Mouse (Mus musculus) heart, adult 18-20 months (tissue): ENCODE measurements at regions not wholly inside any gene's neighbourhood (a gene's known extent, or its start where the extent isn't known, plus 50 kb on each side); places are given as distances from the start of the nearest gene placed in this dataset.

Experiments used
- DNase-seq, 2 experiments: peaks; one replicate each; pipeline ENCODE4 v3.0.0; 2021 to 2022; ENCODE audit warnings: mixed read lengths in 1 of 2

DNA sequence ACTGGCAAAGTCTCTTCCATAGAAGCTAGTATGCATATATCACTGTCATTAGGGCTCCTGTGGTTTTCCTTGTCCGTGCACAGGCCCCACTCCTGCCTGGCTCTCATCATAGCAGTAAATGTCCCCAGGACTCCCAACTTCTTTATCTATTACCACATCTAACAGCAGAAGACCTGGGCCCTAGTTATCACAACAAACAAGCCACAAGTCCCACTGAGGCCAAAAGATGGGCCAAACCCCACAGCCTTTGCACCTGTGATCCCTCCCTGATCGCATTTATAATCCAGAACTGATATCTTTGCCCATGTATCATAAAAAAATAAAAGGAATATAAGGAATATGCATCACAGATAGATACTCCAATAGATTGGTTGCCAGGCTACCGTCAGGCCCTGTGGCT, 201.6 kb upstream of the Hnrnpa3 start:
- no peak for DNase-seq

DNA sequence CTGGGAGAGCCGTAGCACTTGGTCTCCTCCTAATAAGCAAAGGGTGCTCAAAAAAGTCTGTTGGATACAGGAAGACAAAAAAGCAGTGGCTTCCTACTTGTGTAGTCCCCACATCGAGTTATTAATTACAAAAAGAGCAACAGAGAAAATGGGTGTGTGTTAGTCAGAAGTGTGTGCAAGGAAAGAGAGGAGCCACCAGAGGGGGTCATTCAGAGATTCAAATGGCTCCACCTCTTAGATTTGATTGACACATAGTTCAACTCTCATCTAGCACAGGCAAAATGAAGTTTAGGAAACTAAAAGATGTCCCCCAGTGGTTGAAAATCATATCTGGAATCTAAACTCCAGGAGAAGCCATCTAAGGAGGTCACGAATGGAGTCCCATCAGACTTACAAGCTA, 200.2 kb upstream of the Hnrnpa3 start:
- DNase-seq = no peak

DNA sequence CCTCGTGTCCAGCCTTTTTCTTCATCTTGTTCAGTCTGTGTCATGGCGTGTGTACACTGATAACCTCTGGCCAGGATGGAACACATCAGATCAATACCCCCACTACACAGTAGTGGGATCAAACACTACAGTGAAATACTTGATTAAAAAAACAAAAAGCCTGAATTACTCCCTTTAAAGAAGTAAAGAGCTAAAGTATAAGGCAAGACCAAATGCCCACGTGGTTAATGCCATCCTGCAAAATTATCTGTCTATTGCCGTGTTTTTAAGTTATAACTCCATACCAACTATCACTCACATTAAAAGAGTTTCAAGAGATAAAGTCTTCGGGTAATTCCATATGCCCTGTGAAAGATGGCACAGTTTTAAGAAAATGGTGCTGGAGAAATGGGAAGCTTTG, 198.6 kb upstream of the Hnrnpa3 start:
- DNase-seq = no peak

DNA sequence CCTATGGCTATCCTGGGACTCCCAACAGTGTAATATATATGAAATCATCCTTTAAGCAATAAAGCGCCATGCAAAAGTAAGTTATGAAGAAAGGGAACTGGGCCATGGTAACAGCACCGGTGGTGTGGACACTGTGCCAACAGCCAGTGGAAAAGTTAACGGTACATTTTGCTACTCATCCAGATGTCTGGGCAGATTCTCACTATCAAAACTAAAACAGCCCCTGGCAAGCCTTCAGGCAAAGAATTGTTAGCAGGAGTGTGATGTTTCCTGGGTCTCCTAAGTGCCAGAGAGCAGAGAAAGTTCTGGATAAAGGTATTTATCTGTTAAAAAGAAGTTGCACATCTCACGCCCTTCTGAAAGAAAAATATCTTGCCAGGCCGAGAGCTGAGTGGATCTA, 198.0 kb upstream of the Hnrnpa3 start:
- DNase-seq = no peak

DNA sequence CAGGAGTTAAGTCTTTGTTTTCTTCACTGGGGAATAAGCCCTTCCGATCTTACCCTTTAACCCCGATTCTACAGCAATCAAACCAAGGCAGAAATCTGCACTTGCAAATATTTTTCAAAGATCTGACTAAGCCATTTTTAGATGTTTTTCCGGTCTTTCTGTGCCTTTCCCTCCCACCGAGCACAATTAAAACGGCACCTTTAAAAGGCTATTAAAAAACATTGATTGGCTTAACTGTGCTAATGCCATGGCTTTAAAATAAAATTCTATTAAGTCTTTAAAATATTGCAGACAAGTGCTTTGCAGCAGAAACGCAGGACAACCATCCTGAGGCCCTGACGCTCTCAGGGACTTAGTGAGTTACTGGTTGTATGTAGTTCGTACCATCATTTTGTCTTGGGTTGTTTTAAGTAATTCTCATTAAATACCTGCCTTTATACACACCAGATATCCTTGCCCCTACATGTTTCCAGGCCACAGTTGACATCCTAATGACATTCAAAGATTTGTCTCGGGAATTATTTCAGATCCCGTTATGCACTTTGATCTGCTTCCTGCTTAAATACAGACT, 197.6 kb upstream of the Hnrnpa3 start:
- no peak for DNase-seq

DNA sequence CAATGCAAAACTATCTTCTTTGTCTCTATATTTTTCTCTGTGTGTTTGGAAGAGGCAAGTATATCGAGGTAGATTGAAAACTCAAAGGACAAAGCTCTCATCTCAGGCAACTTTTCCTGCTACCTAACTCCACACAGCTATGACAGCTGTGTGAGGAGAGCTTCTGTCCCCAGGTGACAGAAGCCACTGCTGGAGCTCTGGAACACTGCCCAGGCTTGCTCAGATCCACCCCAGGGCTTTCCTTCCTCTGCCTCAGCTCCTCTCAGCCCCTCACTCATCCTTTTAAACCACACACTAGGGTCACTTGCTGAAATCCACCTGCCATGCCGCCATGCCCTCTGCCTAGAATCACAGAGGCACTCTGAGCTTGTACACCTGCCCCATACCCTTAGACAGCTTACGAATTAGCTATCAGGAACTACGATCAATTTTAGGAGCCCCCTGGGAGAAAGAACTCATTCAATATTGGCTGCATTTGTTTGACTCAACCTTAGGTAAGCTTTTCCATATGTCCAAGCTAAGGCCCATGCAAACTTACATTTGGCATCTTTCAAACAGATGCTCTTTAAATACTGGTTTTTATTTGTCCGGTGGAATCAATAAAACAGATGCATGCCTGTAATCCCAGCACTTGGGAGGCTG, 196.9 kb upstream of the Hnrnpa3 start:
- no peak for DNase-seq

DNA sequence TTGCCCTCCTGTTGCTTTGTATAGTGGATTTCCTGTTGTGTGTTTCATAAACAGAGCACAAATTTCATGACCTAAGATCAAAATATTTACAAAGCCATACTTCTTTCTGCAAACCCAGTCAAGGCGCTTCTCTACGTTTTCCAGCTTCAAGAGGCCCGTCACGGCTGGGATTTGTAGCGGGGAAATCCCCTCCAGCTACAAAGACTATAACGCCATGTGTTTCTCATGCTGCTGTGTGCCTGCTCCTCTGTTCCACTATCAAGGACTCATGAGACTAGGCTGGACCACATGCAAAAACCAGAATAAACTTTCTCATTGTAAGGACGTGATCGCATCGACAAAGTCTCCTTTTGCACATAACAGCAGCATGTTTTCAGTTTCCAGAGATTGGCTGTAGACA, 196.0 kb upstream of the Hnrnpa3 start:
- no peak for DNase-seq

DNA sequence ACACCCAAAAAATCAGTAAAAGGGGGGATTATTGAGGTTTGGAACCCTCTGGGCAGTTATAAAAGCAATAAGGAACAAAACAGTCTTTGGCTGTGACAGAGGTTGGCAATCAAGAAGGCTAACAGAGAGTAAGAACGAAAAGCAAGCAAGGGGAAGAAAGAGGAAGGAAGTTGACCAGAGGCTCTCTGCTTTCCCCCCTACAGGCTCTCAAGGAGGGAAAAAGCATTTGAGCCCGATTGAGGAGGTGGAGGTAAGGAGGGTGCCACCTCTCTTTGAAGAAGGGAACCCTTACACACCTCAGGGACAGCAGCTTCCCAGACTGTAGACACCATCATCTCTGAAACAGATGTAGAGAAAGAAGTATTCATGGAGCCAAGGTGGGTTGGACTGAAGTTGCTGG, 194.6 kb upstream of the Hnrnpa3 start:
- no peak for DNase-seq

DNA sequence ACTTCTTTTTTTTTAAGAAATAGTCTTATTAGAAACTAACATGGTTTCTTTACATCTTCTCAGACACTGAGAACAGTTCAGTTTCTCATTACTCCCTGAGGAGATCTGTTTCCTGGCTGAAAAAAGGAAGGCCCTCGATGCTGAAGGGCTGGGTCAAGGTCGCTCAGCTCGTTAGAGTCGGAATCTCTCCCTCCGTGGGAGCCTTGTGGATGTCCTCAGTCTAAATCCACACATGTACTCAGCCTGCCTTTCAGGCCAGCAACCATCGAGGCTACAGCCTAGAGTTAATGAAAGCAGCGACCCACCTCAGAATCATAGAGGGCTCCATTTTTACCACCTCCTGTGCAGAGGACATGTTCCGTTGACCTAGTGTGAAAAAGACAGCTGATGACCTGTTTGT, 190.2 kb upstream of the Hnrnpa3 start:
- peak in 1 of 2 experiments; percentile 14 for DNase-seq

DNA sequence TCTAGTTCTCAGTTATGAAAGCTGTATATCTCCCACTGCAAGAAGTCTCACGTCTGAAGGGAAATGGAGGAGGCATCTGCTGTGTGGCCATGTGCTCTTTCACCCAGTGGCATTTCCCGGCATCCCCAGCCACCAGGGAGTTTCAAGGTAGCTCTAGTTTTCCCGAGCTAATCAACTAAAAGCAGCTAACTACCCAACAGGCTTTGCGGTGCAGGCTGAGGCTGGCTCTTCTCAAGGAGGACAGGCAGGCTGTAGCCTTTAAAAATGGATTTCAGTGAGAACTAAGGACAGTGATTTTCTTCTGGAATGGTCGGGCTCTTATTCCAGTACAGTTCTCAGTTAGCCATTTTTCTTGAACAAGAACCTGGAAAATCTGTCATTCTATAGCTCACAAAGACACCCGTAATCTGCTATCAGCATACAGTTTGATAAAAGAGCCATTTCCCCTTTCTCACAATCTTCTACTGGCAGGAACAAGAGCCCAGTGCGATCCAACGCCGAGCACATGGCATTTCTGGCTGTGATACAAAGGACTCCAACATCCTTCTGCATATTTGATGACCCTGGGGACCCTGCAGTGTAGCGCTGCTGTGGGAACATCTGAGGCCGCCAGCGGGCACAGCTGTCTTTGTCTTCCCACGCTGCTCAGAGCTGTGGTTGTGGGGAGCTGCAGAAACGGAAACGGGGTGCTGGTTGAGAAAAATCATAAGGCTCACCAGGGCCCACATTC, 188.9 kb upstream of the Hnrnpa3 start:
- peak; percentile 47 to 67 for DNase-seq

DNA sequence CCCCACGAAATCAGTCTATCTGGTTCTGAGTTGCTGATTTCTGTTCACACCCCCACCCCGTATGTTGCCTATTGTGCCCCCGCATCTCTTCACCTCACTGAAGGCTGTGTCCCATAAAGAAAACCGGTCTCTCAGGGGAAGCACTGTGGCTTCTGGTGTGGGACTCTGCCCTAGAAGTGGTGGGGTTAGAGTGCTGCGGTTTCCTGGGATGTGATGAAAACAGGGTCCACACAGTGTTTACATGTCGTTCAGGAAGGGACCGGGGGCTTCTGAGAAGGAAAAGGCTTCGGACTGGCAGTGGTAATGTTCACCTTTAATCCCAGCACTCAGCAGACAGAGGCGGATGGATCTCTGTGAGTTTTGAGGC, 188.4 kb upstream of the Hnrnpa3 start:
- no peak for DNase-seq

DNA sequence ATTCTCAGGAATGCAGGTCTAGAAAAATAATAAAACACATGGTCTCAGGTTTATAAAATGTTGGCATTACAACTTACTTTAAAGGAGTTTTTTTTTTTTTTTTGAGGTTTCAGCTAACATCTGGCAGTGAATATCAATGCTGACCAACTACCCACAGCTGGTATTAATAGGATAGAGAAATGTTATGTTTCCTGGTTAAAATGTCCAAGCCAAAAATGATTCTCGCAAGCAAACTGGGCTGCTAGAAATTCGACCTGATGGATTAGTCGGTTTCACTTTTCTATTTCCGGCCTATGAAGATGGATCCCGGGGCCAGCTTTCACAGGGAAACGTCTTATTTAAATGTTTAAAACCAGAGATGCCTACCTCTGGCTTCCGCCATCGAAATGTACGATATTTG, 186.6 kb upstream of the Hnrnpa3 start:
- no peak for DNase-seq

DNA sequence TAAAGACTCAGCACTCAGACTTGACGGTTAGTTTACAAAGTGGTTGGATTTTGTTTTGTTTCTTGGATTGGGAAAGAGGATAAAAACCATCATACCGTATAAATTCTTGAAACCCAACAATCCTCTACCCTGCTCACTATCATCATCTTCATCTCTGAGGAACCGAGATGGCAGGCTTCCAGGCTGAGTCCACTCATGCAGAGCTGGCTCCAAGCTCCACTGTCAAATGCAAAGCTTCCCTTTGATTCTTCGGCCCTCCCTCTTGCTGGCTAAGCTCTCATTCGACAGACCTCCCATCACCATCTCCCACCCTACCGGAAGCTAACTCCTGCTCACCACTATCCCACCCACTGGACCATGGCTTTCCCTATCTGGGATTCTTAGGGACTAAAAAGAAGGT, 184.6 kb upstream of the Hnrnpa3 start:
- no peak for DNase-seq

DNA sequence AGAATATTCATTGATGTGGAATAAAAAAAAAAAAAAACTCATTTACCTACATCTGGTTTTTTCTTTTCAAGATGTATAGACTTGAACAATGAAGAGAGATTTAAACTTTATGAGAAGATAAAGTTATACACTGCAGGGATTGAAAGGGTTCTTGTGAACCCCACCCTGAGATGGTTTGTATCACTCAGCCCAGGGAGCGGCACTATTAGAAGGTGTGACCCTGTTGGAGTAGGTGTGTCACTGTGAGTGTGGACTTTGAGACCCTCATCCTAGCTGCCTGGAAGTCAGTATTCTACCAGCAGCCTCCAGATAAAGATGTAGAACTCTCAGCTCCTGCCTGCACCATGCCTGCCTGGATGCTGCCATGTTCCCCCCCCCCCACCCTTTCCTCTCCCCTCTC, 182.7 kb upstream of the Hnrnpa3 start:
- DNase-seq = no peak

DNA sequence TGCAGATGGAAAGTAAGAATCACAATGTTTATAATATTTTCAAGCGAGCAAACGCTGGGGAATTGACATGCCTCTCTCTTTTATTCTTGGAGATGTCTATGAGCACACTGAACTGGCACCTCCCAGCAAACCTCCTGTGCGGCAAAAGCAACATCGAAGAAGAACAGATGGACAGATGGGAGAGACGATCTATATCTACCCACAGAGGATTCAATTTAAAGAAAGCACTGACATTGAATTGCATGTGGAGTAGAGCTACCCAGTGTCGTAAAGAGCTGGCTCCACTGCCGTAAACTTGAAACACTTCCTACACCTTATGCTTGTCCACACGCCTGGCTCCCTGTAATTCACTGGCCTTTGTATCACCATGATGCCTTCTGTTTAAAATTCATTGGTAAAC, 182.0 kb upstream of the Hnrnpa3 start:
- no peak for DNase-seq

DNA sequence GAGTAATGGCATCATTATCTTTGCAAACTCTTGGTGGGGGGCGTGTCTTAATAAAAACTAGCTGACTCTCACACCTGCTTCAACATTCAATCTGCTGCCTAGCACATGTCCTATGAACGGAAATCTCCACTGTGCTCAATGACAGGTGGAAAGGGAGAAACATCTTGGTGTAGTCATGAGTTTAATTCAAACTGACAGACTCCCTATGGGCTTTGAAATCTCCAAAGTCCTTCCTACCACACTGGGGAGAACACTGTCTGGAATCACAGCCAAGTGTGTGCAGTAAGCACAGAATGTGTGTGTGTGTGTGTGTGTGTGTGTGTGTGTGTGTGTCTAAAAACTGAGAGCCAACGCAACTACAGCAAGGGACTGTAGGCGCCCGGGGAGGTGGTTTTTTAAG, 179.5 kb upstream of the Hnrnpa3 start:
- no peak for DNase-seq

DNA sequence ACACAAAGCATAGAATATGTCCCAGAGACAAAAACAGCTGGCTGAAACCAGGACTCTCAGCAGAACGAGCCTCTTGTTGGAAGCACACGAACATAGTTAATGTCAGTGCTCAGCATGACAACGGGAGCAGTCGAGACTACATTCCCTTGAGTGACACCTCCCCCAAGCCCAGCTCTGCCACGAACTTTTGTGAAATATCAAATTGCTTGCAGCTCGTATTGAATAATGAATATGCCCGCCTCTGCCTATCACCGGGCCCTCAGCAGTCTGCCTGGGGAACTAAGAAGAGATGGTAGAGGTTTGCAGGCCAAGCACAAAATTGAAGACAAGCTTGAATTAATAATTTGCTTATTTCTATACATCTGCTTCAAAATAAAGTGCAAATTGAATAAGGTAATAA, 177.2 kb upstream of the Hnrnpa3 start:
- no peak for DNase-seq

DNA sequence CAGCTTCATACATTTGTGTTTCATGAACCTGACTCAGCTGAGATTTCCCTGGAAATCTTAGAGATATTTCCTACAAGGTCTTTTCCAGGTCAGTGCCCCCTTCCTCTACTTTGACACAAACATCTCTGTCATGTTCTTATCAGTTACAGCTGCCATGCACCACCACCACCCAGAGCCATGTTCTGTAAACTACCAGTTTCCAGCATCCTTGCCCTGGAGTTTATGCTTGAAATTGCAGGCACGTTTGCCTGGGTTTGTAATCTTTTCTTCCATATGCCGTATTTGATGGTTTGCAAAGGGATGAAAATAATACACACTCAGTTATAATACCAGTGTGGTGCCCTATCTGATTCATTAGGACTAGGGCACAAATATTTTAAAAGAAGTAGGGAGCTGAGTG, 176.6 kb upstream of the Hnrnpa3 start:
- DNase-seq = no peak

DNA sequence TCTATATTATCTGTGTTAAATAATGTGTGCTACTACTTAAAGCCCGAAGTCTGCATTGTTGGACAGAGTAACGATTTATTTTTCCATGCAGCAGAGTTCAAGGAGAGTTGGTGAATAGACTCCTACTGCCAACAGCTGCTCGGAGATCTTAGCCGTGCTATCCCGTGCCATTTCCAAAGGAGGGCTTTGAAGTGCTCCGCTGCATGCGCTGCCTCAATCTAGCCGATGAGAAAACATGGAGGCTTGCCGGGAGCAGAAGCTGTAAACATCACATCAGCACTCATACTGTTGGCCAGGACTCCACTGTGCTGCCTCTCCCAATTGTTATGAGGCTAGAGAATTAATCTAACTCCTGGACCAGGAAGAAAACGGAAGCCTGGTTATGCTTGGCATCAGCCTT, 174.1 kb upstream of the Hnrnpa3 start:
- DNase-seq = no peak

DNA sequence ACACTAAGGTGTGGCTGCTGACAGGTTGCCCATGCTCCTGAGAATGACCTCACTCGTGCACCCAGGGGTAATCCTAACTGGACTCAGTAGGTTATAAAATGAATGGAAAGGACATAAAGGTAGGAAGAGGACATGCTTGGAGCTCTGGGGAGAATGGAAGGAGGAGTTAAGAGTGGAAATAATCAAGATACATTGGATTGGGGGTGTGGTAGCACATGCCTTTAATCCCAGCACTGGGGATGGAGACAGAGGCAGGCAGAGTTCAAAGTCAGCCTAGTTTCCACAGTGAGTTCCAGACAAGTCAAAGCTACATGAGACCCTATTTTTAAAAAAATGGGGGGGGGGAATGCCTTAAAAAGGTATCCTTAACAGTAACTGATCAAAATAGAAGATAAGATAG, 167.9 kb upstream of the Hnrnpa3 start:
- no peak for DNase-seq

DNA sequence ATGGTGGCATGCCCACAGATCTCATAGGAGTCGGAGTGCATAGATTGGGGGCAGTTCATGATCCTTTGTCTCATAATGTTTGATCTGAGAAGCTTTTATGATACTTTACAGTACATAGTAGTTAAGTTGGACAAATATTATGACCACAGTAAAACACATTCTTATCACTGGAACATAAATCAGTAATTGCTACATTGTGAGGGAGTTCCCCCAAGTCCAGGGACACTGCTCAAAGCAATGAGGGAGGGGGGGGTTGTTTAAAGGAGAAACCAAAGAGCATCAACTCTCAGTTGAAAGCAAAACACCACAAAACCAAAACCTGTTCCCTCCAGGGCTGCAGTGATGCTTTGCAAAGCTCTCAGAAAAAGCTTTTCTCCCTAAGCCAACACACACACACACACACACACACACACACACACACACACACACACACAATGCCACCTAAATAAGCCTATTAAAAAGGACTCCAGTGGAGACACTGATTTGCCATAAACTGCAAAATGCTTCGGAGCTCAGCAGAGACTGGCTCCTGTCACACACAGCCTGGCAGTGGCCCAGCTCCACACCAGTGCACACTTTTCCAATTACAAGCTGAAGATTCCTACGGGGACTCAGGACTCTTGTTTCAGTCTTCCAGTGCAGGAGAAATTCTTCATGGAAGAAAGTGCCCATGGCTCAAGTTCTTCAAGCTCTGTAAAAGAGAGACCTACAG, 167.1 kb upstream of the Hnrnpa3 start:
- DNase-seq = peak in 1 of 2 experiments; percentile 18

DNA sequence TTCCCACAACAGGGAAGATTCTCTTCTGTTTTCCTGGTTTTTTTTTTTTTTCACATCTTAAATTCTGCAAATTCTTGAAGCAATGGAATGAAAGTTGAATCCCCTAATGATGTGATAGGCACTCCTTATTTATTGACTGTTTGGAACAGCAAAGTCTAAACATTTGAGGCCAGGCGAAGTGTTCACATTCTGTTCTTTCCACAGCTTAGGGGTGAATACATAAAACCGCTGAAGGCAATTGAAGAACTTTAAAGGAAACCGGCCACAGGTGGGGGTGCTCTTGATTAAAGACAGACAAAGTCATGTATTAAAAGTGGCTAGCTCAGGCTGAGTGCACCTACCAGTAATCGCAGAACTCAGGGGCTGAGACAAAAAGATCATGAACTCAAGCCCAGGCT, 166.6 kb upstream of the Hnrnpa3 start:
- DNase-seq = no peak

DNA sequence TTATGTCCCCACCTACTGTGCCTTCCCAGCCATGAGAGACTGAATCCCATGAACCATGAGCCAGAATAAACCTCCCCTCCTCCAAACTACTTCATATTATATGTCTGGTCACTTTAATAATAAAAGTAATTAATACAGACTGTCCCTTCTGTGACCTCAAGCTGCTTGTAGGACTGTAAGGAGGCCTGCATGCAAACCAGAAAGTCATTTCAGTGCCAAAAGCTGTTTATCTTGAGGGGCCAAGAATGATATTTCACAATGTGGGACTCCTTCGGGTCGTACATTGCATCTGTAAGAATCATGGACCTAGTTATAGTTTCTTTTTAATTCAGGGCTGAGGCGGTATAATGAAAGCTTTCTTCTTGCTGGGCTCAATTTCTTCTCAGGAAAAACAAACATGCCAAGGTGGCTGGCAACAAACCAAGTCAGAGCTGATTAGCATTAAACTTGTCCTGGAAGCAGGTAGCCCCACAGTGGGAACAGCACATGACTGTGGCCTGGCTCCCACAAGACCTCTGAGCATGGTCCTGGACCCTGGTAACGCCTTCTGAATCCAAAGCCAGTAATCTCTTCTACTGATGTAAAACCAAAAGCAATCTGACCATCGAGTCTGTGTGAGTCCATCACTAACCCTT, 162.3 kb upstream of the Hnrnpa3 start:
- peak; percentile 2 to 11 for DNase-seq
